Mouse (Mus musculus) hindbrain, embryonic 12.5 days (tissue): ENCODE data around the gene Selenof. TPM values are rescaled to one million over a fixed set of nuclear protein-coding genes. Genes with fewer than 3 reads are reported as not detected.

Experiments
- ATAC-seq: fragments of 200-750 bp; cut with Nextera tagmentation; 2 replicates; pipeline ENCODE4 v1.8.0; 2017; ENCODE audit warnings: moderate TSS enrichment; ENCODE audit not compliant: low FRiP score
- H3K27ac ChIP-seq: fragments of 300-500 bp; sonication (generic); 2 replicates; pipeline ENCODE4 v1.5.1; 2016; ENCODE audit warnings: mild to moderate bottlenecking
- H3K27me3 ChIP-seq: fragments of 300-500 bp; sonication (generic); 2 replicates; pipeline ENCODE4 v1.6.1; 2016; ENCODE audit warnings: mild to moderate bottlenecking
- H3K36me3 ChIP-seq: fragments of 300-500 bp; sonication (generic); 2 replicates; pipeline ENCODE4 v1.6.1; 2016; ENCODE audit warnings: mild to moderate bottlenecking
- H3K4me1 ChIP-seq: fragments of 300-500 bp; sonication (generic); 2 replicates; pipeline ENCODE4 v1.6.1; 2016
- H3K4me2 ChIP-seq: fragments of 300-500 bp; sonication (generic); replicated peaks from 2 replicates; pipeline ENCODE4 v1.6.1; 2016; ENCODE audit warnings: mild to moderate bottlenecking
- H3K4me3 ChIP-seq: fragments of 300-500 bp; sonication (generic); 2 replicates; pipeline ENCODE4 v1.5.1; 2016; ENCODE audit warnings: mild to moderate bottlenecking
- H3K9ac ChIP-seq: fragments of 300-500 bp; sonication (generic); 2 replicates; pipeline ENCODE4 v1.6.1; 2016; ENCODE audit warnings: mild to moderate bottlenecking, moderate library complexity
- H3K9me3 ChIP-seq: fragments of 300-500 bp; sonication (generic); replicated peaks from 2 replicates; pipeline ENCODE4 v1.6.1; 2016; ENCODE audit warnings: mild to moderate bottlenecking
- WGBS: fragments of 180-500 bp; shearing (Covaris S2); methylation state at CpG from one replicate; pipeline ENCODE4 v1.1.7; 2016; 5-methylcytosine and 5-hydroxymethylcytosine counted together
- polyA plus RNA-seq: library from polyadenylated mRNA; unstranded; fragments of >200 nt; fragmentation: Nextera tagmentation; extraction: Ambion mirVana; gene quantifications from 2 replicates; pipeline ENCODE4 v1.2.1, GENCODE M21; 2016

Selenof gene
- polyA plus RNA-seq, 1 experiment from 2014 or later = 477 TPM

- H3K9me3 ChIP-seq = no peaks in the 10 kb centered on the region
- peak overlapping the region; percentile 90 for H3K4me2 ChIP-seq
- peaks cover 26% of the 10 kb centered on the region for H3K4me1 ChIP-seq
- H3K36me3 ChIP-seq = no peaks in the 10 kb centered on the region; the same call in 1 of the 2 replicates
- no peaks in the 10 kb centered on the region for H3K27me3 ChIP-seq
- peak overlapping the region; percentile 93 for H3K27ac ChIP-seq
- under 1% methylated on average over 47 of the region's 47 CpGs for WGBS
- peak; percentile 21 for ATAC-seq
- peak overlapping the region; percentile 90 for H3K9ac ChIP-seq
- peak overlapping the region; percentile 81 for H3K4me3 ChIP-seq
Measured at GRCm38 (mm10) chr3:144569401-144569971, 618 bp upstream of the Selenof start.

- peak overlapping the region; percentile 81 for H3K4me3 ChIP-seq
- H3K36me3 ChIP-seq = no peaks in the 10 kb centered on the region; the same call in 1 of the 2 replicates
- peak overlapping the region; percentile 93 for H3K9ac ChIP-seq
- H3K27ac ChIP-seq = peak overlapping the region; percentile 96
- peak overlapping the region; percentile 60 for H3K4me2 ChIP-seq
- 2% methylated on average over 25 of the region's 25 CpGs for WGBS
- no peaks in the 10 kb centered on the region for H3K9me3 ChIP-seq
- H3K4me1 ChIP-seq = peaks cover 28% of the 10 kb centered on the region
- no peak for ATAC-seq
- H3K27me3 ChIP-seq = no peaks in the 10 kb centered on the region
Measured at GRCm38 (mm10) chr3:144570816-144571487, 848 bp downstream of the Selenof start.

GRCm38 (mm10) chr3:144574256-144574655 lies 4.2 kb downstream of the Selenof start:
- H3K36me3 ChIP-seq = peaks cover 15% of the 10 kb centered on the region
- no peak overlapping the region for H3K9ac ChIP-seq
- H3K4me2 ChIP-seq = no peak overlapping the region
- no peaks in the 10 kb centered on the region for H3K27me3 ChIP-seq
- no peak overlapping the region for H3K27ac ChIP-seq
- WGBS = 92% methylated on average over 7 of the region's 7 CpGs
- ATAC-seq = no peak
- no peak overlapping the region for H3K4me3 ChIP-seq
- no peaks in the 10 kb centered on the region for H3K9me3 ChIP-seq
- H3K4me1 ChIP-seq = peaks cover 16% of the 10 kb centered on the region

- H3K27me3 ChIP-seq = no peaks in the 10 kb centered on the region
- no peak overlapping the region for H3K27ac ChIP-seq
- 92% methylated on average over 10 of the region's 10 CpGs for WGBS
- no peak overlapping the region for H3K9ac ChIP-seq
- H3K36me3 ChIP-seq = peaks cover 33% of the 10 kb centered on the region
- no peak for ATAC-seq
- H3K4me1 ChIP-seq = 0 out of 2 replicates have a peak, but pooled peaks cover 7% of the 10 kb centered on the region
- no peaks in the 10 kb centered on the region for H3K9me3 ChIP-seq
- H3K4me3 ChIP-seq = no peak overlapping the region
- H3K4me2 ChIP-seq = no peak overlapping the region
Measured at GRCm38 (mm10) chr3:144577366-144578340, 7.5 kb downstream of the Selenof start.

DNA sequence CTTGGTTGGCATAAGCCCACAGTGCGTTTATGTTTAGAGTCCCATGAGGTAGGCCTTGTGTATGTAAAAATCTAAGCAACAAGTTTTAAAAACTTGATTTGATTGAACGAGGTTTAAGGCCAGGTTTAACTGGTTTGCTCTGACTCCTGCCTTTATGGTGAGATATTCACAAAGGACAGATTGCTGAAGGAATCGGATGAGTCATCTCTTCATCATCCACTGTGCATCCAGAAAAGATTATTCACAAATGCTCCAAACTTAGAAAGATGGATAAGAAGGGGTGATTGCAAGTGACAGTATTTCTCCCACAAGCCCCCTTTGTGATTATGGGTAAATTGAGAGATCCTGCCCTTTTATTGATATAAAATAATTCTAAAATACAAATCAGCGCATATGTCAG lies 8.8 kb downstream of the Selenof start:
- H3K4me2 ChIP-seq = no peak overlapping the region
- H3K4me1 ChIP-seq = 0 out of 2 replicates have a peak, but pooled peaks cover 3% of the 10 kb centered on the region
- H3K4me3 ChIP-seq = no peak overlapping the region
- no peaks in the 10 kb centered on the region for H3K27me3 ChIP-seq
- no peak overlapping the region for H3K9ac ChIP-seq
- peaks cover 38% of the 10 kb centered on the region for H3K36me3 ChIP-seq
- no peak overlapping the region for H3K27ac ChIP-seq
- H3K9me3 ChIP-seq = no peaks in the 10 kb centered on the region
- ATAC-seq = no peak
- WGBS = 93% methylated on average over 4 of the region's 4 CpGs

GRCm38 (mm10) chr3:144579796-144580195 lies 9.7 kb downstream of the Selenof start:
- no peak for ATAC-seq
- no peak overlapping the region for H3K27ac ChIP-seq
- H3K4me1 ChIP-seq = 0 out of 2 replicates have a peak, but pooled peaks cover 2% of the 10 kb centered on the region
- 91% methylated on average over 5 of the region's 5 CpGs for WGBS
- H3K9ac ChIP-seq = no peak overlapping the region
- no peaks in the 10 kb centered on the region for H3K9me3 ChIP-seq
- H3K4me3 ChIP-seq = no peak overlapping the region
- H3K27me3 ChIP-seq = no peaks in the 10 kb centered on the region
- H3K4me2 ChIP-seq = no peak overlapping the region
- H3K36me3 ChIP-seq = peaks cover 38% of the 10 kb centered on the region

DNA sequence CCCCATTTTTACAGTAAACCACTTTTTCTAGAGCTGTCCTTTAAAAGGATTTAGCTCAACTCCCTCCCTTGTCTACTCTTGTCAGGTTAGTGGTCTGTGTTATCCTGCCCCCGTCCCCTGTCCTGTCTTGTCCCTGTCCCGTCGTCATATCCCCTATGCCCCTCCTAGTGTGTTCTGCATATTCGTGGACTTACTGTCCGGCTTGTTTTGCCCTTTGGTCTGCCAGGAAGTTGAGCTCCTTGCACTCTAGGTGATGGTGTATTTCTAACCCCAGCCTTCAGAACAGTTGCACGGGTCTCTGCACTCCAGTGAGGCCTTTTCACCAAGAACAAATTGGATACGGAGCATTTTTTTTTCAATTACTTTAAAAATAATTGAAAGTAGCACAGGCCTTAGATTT lies 10.2 kb downstream of the Selenof start:
- Histone ChIP-seq H3K9me3 (no peaks in the 10 kb centered on the region), H3K9ac (no peak overlapping the region)
- no peak for ATAC-seq

DNA sequence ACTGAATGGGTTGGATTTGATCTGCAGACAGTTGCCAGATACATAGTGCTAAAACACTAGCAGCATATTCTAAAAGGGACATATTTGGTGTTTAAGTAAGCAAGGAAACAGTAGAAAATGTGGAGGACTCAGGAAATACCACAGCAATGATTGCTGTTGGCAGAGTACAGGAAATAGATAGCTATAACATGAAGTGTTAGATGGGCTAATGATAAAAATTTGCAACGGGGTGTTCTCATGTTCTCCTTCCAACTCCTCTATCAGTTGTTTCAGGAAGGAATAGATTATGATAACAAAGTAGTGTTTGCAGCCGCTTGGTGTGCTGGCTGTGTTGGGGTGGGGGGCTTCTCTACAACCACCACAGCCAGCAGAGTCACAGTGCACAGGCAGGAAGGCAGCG lies 11.7 kb downstream of the Selenof start:
- Histone ChIP-seq H3K36me3 (peaks cover 43% of the 10 kb centered on the region), H3K4me3 (no peak overlapping the region), H3K9ac (no peak overlapping the region), H3K4me1 (0 out of 2 replicates have a peak, but pooled peaks cover 2% of the 10 kb centered on the region), H3K4me2 (no peak overlapping the region), H3K27ac (no peak overlapping the region), H3K27me3 (no peaks in the 10 kb centered on the region), H3K9me3 (no peaks in the 10 kb centered on the region)
- no peak for ATAC-seq
- WGBS = 88% methylated on average over 3 of the region's 3 CpGs

More for the DNA sequence above, 10.2 kb downstream of the Selenof start:
- WGBS = 90% methylated on average over 7 of the region's 7 CpGs
- Histone ChIP-seq H3K27ac (no peak overlapping the region), H3K36me3 (peaks cover 39% of the 10 kb centered on the region), H3K27me3 (no peaks in the 10 kb centered on the region), H3K4me3 (no peak overlapping the region), H3K4me1 (no peaks in the 10 kb centered on the region), H3K4me2 (no peak overlapping the region)

DNA sequence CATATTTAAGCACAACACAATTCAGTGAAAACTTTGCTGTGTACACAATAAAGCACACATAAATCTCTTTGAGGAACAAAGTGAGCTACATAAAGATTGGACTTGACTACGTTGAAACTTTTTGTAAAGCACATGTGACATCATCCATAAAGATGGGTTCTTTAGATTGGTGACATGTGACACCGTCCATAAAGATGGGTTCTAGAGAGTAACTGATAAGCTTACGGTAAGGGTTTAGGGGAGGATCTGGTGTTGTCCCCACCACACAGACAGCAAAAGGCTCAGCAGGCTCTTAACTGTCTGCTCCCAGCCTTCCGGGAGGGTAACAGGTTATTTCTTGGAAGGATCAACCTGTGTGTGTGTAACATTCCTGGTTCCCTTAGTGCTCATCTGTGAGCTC lies 12.2 kb downstream of the Selenof start:
- H3K9ac ChIP-seq = no peak overlapping the region
- H3K27ac ChIP-seq = no peak overlapping the region
- H3K4me1 ChIP-seq = 0 out of 2 replicates have a peak, but pooled peaks cover 2% of the 10 kb centered on the region
- no peak for ATAC-seq
- H3K4me3 ChIP-seq = no peak overlapping the region
- H3K9me3 ChIP-seq = no peaks in the 10 kb centered on the region
- H3K36me3 ChIP-seq = peaks cover 47% of the 10 kb centered on the region
- 95% methylated on average over 4 of the region's 4 CpGs for WGBS
- H3K27me3 ChIP-seq = no peaks in the 10 kb centered on the region
- H3K4me2 ChIP-seq = no peak overlapping the region

DNA sequence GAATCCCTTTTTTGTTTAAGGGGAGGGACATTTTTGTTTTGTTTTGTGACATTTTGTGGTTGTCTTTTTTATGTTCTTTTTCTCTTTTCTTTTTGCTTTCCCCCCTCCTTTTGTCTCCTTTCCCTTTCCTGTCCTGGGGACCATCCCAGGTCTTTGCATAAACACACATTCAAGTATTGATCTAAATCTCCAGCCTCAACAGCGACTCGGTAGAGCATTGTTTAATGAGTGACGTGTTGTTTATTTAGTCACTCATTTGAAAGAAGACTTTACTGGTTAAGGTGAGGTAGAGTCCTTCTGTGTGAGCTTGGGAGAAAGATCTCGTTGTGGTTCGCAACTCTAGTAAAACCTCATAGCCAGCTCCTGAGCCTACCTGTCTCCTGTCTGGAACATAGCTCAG lies 13.7 kb downstream of the Selenof start:
- WGBS = 70% methylated on average over 5 of the region's 5 CpGs
- Histone ChIP-seq H3K4me1 (0 out of 2 replicates have a peak, but pooled peaks cover 2% of the 10 kb centered on the region), H3K36me3 (peaks cover 43% of the 10 kb centered on the region), H3K27me3 (no peaks in the 10 kb centered on the region), H3K9ac (no peak overlapping the region), H3K9me3 (no peaks in the 10 kb centered on the region), H3K27ac (no peak overlapping the region), H3K4me2 (no peak overlapping the region), H3K4me3 (no peak overlapping the region)
- no peak for ATAC-seq

DNA sequence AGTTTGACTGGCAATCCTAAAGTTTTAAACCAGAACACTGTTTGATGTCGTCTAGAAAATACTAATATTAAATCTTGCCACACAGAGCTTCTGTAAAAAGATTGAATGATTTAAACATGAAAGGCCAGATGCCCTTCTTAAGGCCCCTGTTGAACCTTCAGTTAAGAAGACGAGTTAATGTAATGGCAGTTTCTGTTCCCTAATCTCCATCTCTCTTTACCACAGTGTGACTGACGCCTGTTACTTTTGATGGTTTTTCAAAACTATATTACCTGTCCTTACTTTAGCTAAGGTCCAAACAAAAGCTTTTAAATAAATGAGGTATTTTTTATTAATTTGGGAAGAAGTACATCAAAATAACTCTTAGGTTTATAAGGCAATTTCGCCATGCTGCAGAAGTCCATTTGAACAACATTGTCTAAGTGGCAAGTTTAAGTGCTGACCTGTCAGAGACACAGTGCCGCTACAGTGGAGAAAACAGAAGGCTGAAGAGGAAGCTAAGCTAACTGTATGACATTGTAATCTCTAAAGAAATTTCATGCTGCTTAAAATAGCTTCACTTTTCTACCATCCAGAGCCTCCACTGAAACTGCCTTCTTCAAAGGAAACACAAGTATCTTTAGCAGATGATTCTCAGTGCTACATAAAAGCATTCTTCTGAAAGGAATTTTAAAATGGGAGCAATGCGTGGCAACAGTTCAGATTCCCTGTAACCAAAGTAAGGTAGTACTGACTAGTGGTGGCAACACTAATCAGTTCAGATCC lies 14.9 kb downstream of the Selenof start:
- 87% methylated on average over 6 of the region's 6 CpGs for WGBS
- Histone ChIP-seq H3K27ac (no peak overlapping the region), H3K9me3 (no peaks in the 10 kb centered on the region), H3K27me3 (no peaks in the 10 kb centered on the region), H3K36me3 (peaks cover 34% of the 10 kb centered on the region), H3K4me3 (no peak overlapping the region), H3K4me1 (0 out of 2 replicates have a peak, but pooled peaks cover 2% of the 10 kb centered on the region), H3K9ac (no peak overlapping the region), H3K4me2 (no peak overlapping the region)
- no peak for ATAC-seq
